Mouse (Mus musculus) lung, postnatal 0 days (tissue): ENCODE measurements around the gene Tprn. TPM values are rescaled to one million over a fixed set of nuclear protein-coding genes. Genes with fewer than 3 reads are reported as not detected.

Experiments
- ATAC-seq: fragments of 200-750 bp; cut with Nextera tagmentation; 2 replicates; pipeline ENCODE4 v1.8.0; 2017; ENCODE audit warnings: moderate library complexity
- DNase-seq: peaks from one replicate; pipeline ENCODE4 v3.0.0-alpha.2; 2016; ENCODE audit warnings: low spot score
- H3K27ac ChIP-seq: fragments of 300-500 bp; sonication (generic); 2 replicates; pipeline ENCODE4 v1.5.1; 2014; ENCODE audit warnings: antibody characterized with exemption, mild to moderate bottlenecking, low read length, mixed read lengths
- H3K27me3 ChIP-seq: fragments of 300-500 bp; sonication (generic); replicated peaks from 2 replicates; pipeline ENCODE4 v1.6.1; 2014; ENCODE audit warnings: low read length, mixed read lengths; ENCODE audit not compliant: insufficient read depth
- H3K36me3 ChIP-seq: fragments of 300-500 bp; sonication (generic); 2 replicates; pipeline ENCODE4 v1.6.1; 2014; ENCODE audit warnings: low read length, mixed read lengths; ENCODE audit not compliant: insufficient read depth
- H3K4me1 ChIP-seq: fragments of 300-500 bp; sonication (generic); 2 replicates; pipeline ENCODE4 v1.6.1; 2014; ENCODE audit warnings: antibody characterized with exemption, low read depth, low read length, mixed read lengths; ENCODE audit not compliant: insufficient read depth
- H3K4me2 ChIP-seq: fragments of 300-500 bp; sonication (generic); replicated peaks from 2 replicates; pipeline ENCODE4 v1.6.1; 2014; ENCODE audit warnings: low read depth, mild to moderate bottlenecking, low read length, moderate library complexity, mixed read lengths
- H3K4me3 ChIP-seq: fragments of 300-500 bp; sonication (generic); 2 replicates; pipeline ENCODE4 v1.5.1; 2014; ENCODE audit warnings: low read depth, low read length
- H3K9ac ChIP-seq: fragments of 300-500 bp; sonication (generic); replicated peaks from 2 replicates; pipeline ENCODE4 v1.6.1; 2014; ENCODE audit warnings: low read depth, mild to moderate bottlenecking
- H3K9me3 ChIP-seq: fragments of 300-500 bp; sonication (generic); 2 replicates; pipeline ENCODE4 v1.6.1; 2016; ENCODE audit warnings: low read length, mixed read lengths
- CTCF ChIP-seq: IDR thresholded peaks from 2 replicates; pipeline ENCODE4 v1.5.1; 2016; ENCODE audit warnings: antibody characterized with exemption, mild to moderate bottlenecking
- EP300 ChIP-seq: IDR thresholded peaks from 2 replicates; pipeline ENCODE4 v1.6.1; 2016; ENCODE audit warnings: antibody characterized with exemption, mild to moderate bottlenecking, control low read depth
- whole genome bisulfite sequencing: fragments of 180-500 bp; shearing (Covaris S2); extraction: QIAGEN DNeasy Blood & Tissue Kit; methylation state at CpG from one replicate; pipeline ENCODE4 v1.1.7; 2014; 5-methylcytosine and 5-hydroxymethylcytosine counted together
- polyA plus RNA-seq: library from polyadenylated mRNA; unstranded; fragments of >200 nt; fragmentation: Nextera tagmentation; extraction: Ambion mirVana; gene quantifications from 2 replicates; pipeline ENCODE4 v1.2.1, GENCODE M21; 2015

Tprn gene
- polyA plus RNA-seq, 1 experiment from 2014 or later, result 7.4 TPM

- TF ChIP-seq EP300 (no peak), CTCF (no peak)
- no peak for DNase-seq
- Histone ChIP-seq H3K36me3 (no peaks in the 10 kb centered on the region), H3K27ac (no peak overlapping the region), H3K4me3 (no peak overlapping the region), H3K9ac (no peak overlapping the region), H3K9me3 (no peaks in the 10 kb centered on the region), H3K4me2 (no peak overlapping the region), H3K4me1 (no peaks in the 10 kb centered on the region), H3K27me3 (peaks cover 9% of the 10 kb centered on the region; the same call in 1 of the 2 replicates)
- 79% methylated on average over 3 of the region's 3 CpGs for WGBS
- no peak for ATAC-seq
Observed at GRCm38 (mm10) chr2:25303452-25303851, 41.0 kb downstream of the Tprn start.

GRCm38 (mm10) chr2:25303931-25304656 lies 41.7 kb downstream of the Tprn start:
- WGBS, result 65% methylated on average over 7 of the region's 7 CpGs
- no peak overlapping the region for H3K9ac ChIP-seq

DNA sequence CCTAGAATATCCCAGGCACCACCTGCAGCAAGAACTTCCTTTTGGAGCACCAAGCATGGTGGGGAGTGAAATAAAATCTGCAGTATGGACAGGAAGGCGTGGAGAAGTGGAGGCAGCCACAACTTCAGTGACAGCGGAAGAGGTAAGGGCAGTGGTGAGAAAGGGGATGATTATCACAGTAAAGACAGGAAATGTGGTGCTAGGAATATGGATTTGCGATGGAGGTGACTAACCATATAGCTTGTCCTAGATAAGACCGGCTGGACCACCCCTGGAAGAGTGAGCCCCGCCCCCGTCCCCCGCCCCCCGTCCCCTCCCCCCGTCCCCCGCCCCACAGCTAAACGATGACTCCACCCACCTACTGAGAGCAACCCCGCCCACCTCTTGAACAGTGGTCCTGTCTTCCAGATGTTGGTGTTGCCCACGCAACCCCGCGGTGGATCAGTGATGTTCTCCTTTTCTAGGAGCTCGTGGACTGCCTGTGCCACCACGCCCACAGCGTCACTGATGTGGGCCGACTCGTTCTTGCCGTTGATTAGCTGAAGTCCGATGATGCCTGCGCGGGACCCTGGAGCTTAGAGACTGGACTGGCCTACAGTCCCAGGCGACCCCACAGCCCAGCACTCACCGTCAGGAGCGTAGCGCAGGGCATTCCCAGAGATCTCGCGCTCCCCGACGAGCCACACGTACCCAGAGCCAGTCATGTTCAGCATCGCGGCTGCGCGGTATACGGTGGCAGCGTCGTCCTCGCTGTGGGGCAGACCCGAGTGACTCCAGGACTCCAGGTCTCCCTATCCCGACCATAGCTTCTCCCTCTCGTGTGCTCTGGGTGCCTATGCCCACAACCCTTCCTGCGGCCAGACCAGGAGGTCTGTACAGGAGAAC lies 42.5 kb downstream of the Tprn start:
- 2% methylated on average over 43 of the region's 45 CpGs for WGBS
- H3K4me3 ChIP-seq, result peak overlapping the region; percentile 34; the same call in 1 of the 2 replicates
- no peak overlapping the region for H3K27ac ChIP-seq
- peaks cover 9% of the 10 kb centered on the region; the same call in 1 of the 2 replicates for H3K27me3 ChIP-seq
- no peaks in the 10 kb centered on the region for H3K36me3 ChIP-seq
- peak overlapping the region; percentile 60 for H3K4me2 ChIP-seq
- H3K9me3 ChIP-seq, result no peaks in the 10 kb centered on the region
- peak; percentile 14 for ATAC-seq
- no peak for TF ChIP-seq EP300
- no peak for TF ChIP-seq CTCF
- DNase-seq, result no peak
- no peaks in the 10 kb centered on the region for H3K4me1 ChIP-seq
- no peak overlapping the region for H3K9ac ChIP-seq

More at GRCm38 (mm10) chr2:25303931-25304656, 41.7 kb downstream of the Tprn start:
- Histone ChIP-seq H3K36me3 (no peaks in the 10 kb centered on the region), H3K27ac (no peak overlapping the region), H3K4me2 (no peak overlapping the region), H3K27me3 (peaks cover 9% of the 10 kb centered on the region; the same call in 1 of the 2 replicates), H3K4me3 (no peak overlapping the region), H3K9me3 (no peaks in the 10 kb centered on the region), H3K4me1 (no peaks in the 10 kb centered on the region)
- no peak for DNase-seq
- ATAC-seq, result no peak
- TF ChIP-seq CTCF (no peak), EP300 (no peak)

GRCm38 (mm10) chr2:25305587-25306359 lies 43.4 kb downstream of the Tprn start:
- Histone ChIP-seq H3K4me1 (no peaks in the 10 kb centered on the region), H3K27ac (no peak overlapping the region), H3K4me3 (no peak overlapping the region), H3K27me3 (peaks cover 15% of the 10 kb centered on the region; the same call in 1 of the 2 replicates), H3K4me2 (0 out of 2 replicates have a peak overlapping the region, but pooled peaks have one; percentile 60), H3K36me3 (no peaks in the 10 kb centered on the region), H3K9ac (no peak overlapping the region), H3K9me3 (no peaks in the 10 kb centered on the region)
- no peak for DNase-seq
- TF ChIP-seq EP300, result no peak
- no peak for TF ChIP-seq CTCF
- no peak for ATAC-seq
- WGBS, result 49% methylated on average over 14 of the region's 14 CpGs

DNA sequence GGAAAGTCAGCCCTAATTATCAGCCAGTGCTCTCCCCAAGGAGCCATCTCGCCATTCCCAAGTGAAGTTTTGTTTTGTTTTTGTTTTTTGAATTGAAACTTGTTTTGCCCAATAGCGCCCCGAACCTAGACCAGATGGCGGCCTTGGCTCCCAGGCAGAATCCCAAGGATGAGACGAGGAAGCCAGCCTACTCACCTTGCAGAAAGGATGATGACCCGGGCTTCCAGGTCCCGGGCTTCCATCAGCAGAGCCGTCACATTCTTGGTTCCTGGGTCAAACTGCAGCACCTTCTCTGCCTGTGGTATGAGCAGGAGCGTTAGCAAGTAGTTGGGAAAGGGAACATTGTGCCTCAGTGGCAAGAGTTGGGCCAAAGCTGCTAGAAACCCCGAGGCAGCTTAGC lies 47.8 kb downstream of the Tprn start:
- H3K9ac ChIP-seq, result no peak overlapping the region
- no peak overlapping the region for H3K4me2 ChIP-seq
- no peaks in the 10 kb centered on the region for H3K4me1 ChIP-seq
- H3K27me3 ChIP-seq, result peaks cover 18% of the 10 kb centered on the region
- no peak overlapping the region for H3K4me3 ChIP-seq
- TF ChIP-seq CTCF (no peak), EP300 (no peak)
- no peak for DNase-seq
- WGBS, result 50% methylated on average over 10 of the region's 10 CpGs
- no peaks in the 10 kb centered on the region for H3K9me3 ChIP-seq
- H3K27ac ChIP-seq, result no peak overlapping the region
- H3K36me3 ChIP-seq, result no peaks in the 10 kb centered on the region
- no peak for ATAC-seq
